Mouse (Mus musculus): ENCODE measurements around the gene Slc36a2. TPM values are rescaled to one million over a fixed set of nuclear protein-coding genes. Genes with fewer than 3 reads are reported as not detected.

The Slc36a2 gene
- polyA plus RNA-seq, 1 experiment from 2014 or later: 0.10 TPM

DNA sequence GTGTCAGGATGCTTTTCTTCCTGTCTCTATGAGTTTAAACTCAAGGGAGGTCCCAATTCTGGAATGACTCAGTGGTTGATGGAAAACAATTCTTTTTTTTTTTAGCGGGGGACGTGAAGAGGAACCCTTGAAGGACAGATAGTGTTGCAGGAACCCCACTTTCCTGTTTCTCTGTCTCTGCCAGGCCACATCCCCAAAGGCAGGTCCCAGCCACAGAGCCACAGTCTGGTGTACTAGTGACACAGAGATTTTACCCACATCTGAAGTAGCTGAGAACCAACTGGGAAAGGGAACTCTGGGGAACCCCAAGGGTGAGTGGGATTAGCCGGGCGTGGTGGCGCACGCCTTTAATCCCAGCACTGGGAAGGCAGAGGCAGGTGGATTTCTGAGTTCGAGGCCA is 19.1 kb downstream of the Slc36a2 start:
- WGBS: 97% methylated on average over 6 of the region's 7 CpGs

DNA sequence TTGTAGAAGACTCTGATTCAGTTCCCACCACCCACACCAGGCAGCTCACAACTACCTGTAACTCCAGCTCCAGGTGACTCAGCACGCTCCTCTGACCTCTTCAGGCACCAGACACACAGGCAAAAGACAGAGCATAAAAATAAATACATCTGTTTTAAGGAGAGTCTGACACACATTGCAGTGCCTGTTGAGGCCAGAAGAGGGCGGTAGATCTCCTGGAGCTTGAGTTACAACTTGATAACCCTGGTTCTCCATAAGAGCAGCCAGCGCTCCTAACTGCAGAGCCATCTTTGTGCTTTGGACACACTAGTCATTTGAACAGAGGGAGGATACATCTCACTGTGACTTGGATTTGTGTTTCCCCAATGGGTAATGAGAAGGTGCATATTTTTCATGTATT is 20.2 kb downstream of the Slc36a2 start:
- no peaks in the 10 kb centered on the region for H3K36me3 ChIP-seq (ENCODE audit: control insufficient read depth, insufficient read depth, low read length)
- H3K4me1 ChIP-seq (replicated peaks; ENCODE audit: control insufficient read depth, insufficient read depth): no peaks in the 10 kb centered on the region
- H3K9ac ChIP-seq (ENCODE audit: low read length): no peak overlapping the region
- no peak overlapping the region for H3K4me3 ChIP-seq (ENCODE audit: low read depth, low read length)
- no peak overlapping the region for H3K4me2 ChIP-seq (replicated peaks; ENCODE audit: low read depth)
- peak; percentile 41 for DNase-seq (ENCODE audit: low spot score)
- 49% methylated on average over 3 of the region's 3 CpGs for WGBS
- TF ChIP-seq EP300 (optimal IDR thresholded peaks at IDR 0.05): no peak
- peak; percentile 79 for TF ChIP-seq CTCF (IDR thresholded peaks at IDR 0.05; ENCODE audit: low read depth)
- no peak for ATAC-seq (ENCODE audit: low FRiP score, low TSS enrichment)
- H3K27me3 ChIP-seq (ENCODE audit: control insufficient read depth, insufficient read depth, low read length): no peaks in the 10 kb centered on the region
- no peaks in the 10 kb centered on the region for H3K9me3 ChIP-seq (ENCODE audit: control insufficient read depth, low read length)
- H3K27ac ChIP-seq (replicated peaks): no peak overlapping the region

More for the DNA sequence above, 19.1 kb downstream of the Slc36a2 start:
- no peak overlapping the region for H3K27ac ChIP-seq (replicated peaks)
- H3K9me3 ChIP-seq (ENCODE audit: control insufficient read depth, low read length): no peaks in the 10 kb centered on the region
- TF ChIP-seq CTCF (IDR thresholded peaks at IDR 0.05; ENCODE audit: low read depth) (no peak), EP300 (optimal IDR thresholded peaks at IDR 0.05) (no peak)
- no peaks in the 10 kb centered on the region for H3K4me1 ChIP-seq (replicated peaks; ENCODE audit: control insufficient read depth, insufficient read depth)
- no peak for ATAC-seq (ENCODE audit: low FRiP score, low TSS enrichment)
- no peaks in the 10 kb centered on the region for H3K27me3 ChIP-seq (ENCODE audit: control insufficient read depth, insufficient read depth, low read length)
- no peak overlapping the region for H3K9ac ChIP-seq (ENCODE audit: low read length)
- DNase-seq (ENCODE audit: low spot score): no peak
- no peaks in the 10 kb centered on the region for H3K36me3 ChIP-seq (ENCODE audit: control insufficient read depth, insufficient read depth, low read length)
- H3K4me3 ChIP-seq (ENCODE audit: low read depth, low read length): no peak overlapping the region
- no peak overlapping the region for H3K4me2 ChIP-seq (replicated peaks; ENCODE audit: low read depth)

DNA sequence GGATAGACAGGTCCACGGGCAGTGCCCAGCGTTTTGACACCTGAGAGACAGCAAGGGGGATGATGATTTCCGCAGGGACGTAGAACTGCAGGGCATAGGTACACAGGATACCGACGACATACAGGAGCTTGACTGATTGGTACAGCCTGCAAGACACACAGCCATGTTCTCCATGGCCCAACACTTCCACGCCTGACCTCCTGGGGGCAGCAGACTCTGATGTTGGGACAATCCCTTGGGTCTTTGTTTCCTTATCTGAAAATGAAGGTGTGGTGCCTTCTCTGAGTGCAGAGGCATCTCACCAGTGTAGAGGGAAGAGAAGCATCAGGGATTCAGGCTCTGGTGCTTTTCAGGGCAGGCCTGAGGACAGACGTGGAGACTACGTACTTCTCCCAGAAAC is 22.2 kb downstream of the Slc36a2 start:
- 45% methylated on average over 9 of the region's 9 CpGs for WGBS
- Histone ChIP-seq H3K9me3 (ENCODE audit: control insufficient read depth, low read length) (no peaks in the 10 kb centered on the region), H3K27ac (replicated peaks) (no peak overlapping the region), H3K4me2 (replicated peaks; ENCODE audit: low read depth) (no peak overlapping the region), H3K36me3 (ENCODE audit: control insufficient read depth, insufficient read depth, low read length) (no peaks in the 10 kb centered on the region), H3K27me3 (ENCODE audit: control insufficient read depth, insufficient read depth, low read length) (no peaks in the 10 kb centered on the region), H3K4me3 (ENCODE audit: low read depth, low read length) (no peak overlapping the region), H3K9ac (ENCODE audit: low read length) (no peak overlapping the region), H3K4me1 (replicated peaks; ENCODE audit: control insufficient read depth, insufficient read depth) (no peaks in the 10 kb centered on the region)
- ATAC-seq (ENCODE audit: low FRiP score, low TSS enrichment) (peak; percentile 50; the same call in 1 of the 2 replicates), DNase-seq (ENCODE audit: low spot score) (peak; percentile 72)
- TF ChIP-seq EP300 (optimal IDR thresholded peaks at IDR 0.05) (no peak), CTCF (IDR thresholded peaks at IDR 0.05; ENCODE audit: low read depth) (peak; percentile 80)

DNA sequence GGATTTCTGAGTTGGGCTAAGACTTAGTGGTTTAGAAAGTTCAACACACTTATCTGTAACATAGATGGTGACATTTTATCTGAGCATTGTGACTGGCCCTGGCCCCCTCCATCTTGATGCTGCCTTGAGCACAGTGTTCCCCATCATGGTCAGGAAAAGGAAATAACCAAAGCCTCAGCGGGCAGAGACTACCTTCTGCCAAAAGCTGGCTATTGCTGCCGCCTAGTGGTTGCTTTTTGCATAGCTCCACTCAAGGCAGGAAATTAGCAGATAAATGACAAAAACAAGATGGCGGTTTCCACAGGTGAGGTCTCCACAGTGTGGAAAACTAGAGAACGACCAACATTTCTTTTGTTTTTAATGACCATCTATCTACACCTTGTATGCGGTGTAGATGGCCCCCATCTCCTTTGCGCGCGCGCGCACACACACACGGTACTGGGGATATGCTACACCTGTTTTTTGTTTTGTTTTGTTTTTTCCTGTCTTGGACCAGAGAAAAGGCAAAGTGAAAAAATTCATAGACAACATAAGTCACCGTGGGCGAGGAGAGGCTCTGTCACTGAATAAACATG is 26.0 kb downstream of the Slc36a2 start:
- TF ChIP-seq CTCF (IDR thresholded peaks at IDR 0.05; ENCODE audit: low read depth): peak; percentile 97
- TF ChIP-seq EP300 (optimal IDR thresholded peaks at IDR 0.05): no peak
- no peaks in the 10 kb centered on the region for H3K27me3 ChIP-seq (ENCODE audit: control insufficient read depth, insufficient read depth, low read length)
- peak; percentile 83 for DNase-seq (ENCODE audit: low spot score)
- no peak overlapping the region for H3K4me3 ChIP-seq (ENCODE audit: low read depth, low read length)
- no peak overlapping the region for H3K4me2 ChIP-seq (replicated peaks; ENCODE audit: low read depth)
- no peak overlapping the region for H3K9ac ChIP-seq (ENCODE audit: low read length)
- H3K36me3 ChIP-seq (ENCODE audit: control insufficient read depth, insufficient read depth, low read length): no peaks in the 10 kb centered on the region
- H3K4me1 ChIP-seq (replicated peaks; ENCODE audit: control insufficient read depth, insufficient read depth): no peaks in the 10 kb centered on the region
- 51% methylated on average over 13 of the region's 13 CpGs for WGBS
- peak; percentile 40; the same call in 1 of the 2 replicates for ATAC-seq (ENCODE audit: low FRiP score, low TSS enrichment)
- no peaks in the 10 kb centered on the region for H3K9me3 ChIP-seq (ENCODE audit: control insufficient read depth, low read length)
- no peak overlapping the region for H3K27ac ChIP-seq (replicated peaks)

DNA sequence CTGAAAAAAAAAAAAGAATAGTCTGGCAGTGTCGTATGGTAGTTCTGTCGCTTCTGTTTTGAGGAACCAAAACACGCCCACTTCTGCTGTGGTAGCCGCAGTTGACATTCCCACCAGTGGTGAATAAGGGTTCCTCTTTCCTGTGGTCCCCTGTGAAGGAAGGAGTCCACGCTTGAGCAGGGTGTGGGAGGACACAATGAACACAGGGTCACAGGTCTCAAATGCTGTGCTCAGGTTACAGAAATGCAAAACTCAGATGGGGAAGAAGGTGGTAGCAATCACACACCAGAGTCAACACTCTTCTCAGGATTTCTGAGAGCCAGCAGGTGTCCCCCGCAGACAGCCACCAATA is 29.8 kb downstream of the Slc36a2 start:
- Histone ChIP-seq H3K36me3 (ENCODE audit: control insufficient read depth, insufficient read depth, low read length) (no peaks in the 10 kb centered on the region), H3K27me3 (ENCODE audit: control insufficient read depth, insufficient read depth, low read length) (no peaks in the 10 kb centered on the region), H3K4me1 (replicated peaks; ENCODE audit: control insufficient read depth, insufficient read depth) (no peaks in the 10 kb centered on the region), H3K4me3 (ENCODE audit: low read depth, low read length) (no peak overlapping the region), H3K4me2 (replicated peaks; ENCODE audit: low read depth) (no peak overlapping the region), H3K27ac (replicated peaks) (no peak overlapping the region), H3K9ac (ENCODE audit: low read length) (no peak overlapping the region), H3K9me3 (ENCODE audit: control insufficient read depth, low read length) (no peaks in the 10 kb centered on the region)
- ATAC-seq (ENCODE audit: low FRiP score, low TSS enrichment) (no peak), DNase-seq (ENCODE audit: low spot score) (no peak)
- TF ChIP-seq CTCF (IDR thresholded peaks at IDR 0.05; ENCODE audit: low read depth): no peak
- TF ChIP-seq EP300 (optimal IDR thresholded peaks at IDR 0.05): no peak
- WGBS: 66% methylated on average over 6 of the region's 6 CpGs

DNA sequence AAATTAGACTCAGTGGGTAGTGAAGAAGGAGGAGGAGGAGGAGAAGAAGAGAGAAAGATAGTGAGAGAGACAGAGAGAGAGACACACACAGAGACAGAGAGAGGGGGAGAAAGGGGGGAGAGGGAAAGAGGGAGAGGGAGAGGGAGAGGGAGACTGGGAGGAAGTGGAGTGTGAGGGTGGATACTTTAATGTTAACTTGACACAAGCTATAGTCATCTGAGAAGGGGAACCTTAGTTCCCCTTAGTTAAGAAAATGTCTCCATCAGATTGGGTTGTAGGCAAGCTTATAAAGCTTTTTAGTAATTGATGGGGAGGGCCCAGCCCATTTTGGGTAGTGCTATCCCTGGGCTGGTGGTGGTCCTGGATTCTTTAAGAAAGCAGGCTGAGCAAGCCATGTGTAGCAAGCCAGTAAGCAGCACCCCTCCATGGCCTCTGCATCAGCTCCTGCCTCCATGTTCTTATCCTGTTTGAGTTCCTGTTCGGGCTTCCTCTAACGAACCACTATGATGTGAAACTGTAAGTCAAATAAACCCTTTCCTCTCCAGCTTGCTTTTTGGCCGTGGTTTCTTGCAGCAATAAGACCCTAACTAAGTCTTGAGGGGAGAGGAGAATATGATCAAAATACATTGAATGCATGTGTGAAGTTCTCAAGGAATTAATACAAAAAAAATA is 30.3 kb downstream of the Slc36a2 start:
- Histone ChIP-seq H3K36me3 (ENCODE audit: control insufficient read depth, insufficient read depth, low read length) (no peaks in the 10 kb centered on the region), H3K9ac (ENCODE audit: low read length) (no peak overlapping the region), H3K4me1 (replicated peaks; ENCODE audit: control insufficient read depth, insufficient read depth) (no peaks in the 10 kb centered on the region), H3K4me2 (replicated peaks; ENCODE audit: low read depth) (no peak overlapping the region), H3K27ac (replicated peaks) (no peak overlapping the region), H3K27me3 (ENCODE audit: control insufficient read depth, insufficient read depth, low read length) (no peaks in the 10 kb centered on the region), H3K9me3 (ENCODE audit: control insufficient read depth, low read length) (no peaks in the 10 kb centered on the region), H3K4me3 (ENCODE audit: low read depth, low read length) (no peak overlapping the region)
- no peak for DNase-seq (ENCODE audit: low spot score)
- no peak for ATAC-seq (ENCODE audit: low FRiP score, low TSS enrichment)
- no peak for TF ChIP-seq EP300 (optimal IDR thresholded peaks at IDR 0.05)
- no peak for TF ChIP-seq CTCF (IDR thresholded peaks at IDR 0.05; ENCODE audit: low read depth)
- 42% methylated on average over 3 of the region's 3 CpGs for WGBS

Data from stomach, postnatal 0 days (tissue).